Mouse (Mus musculus) lung, adult 2 months (tissue): ENCODE measurements at regions not wholly inside any gene's neighbourhood (a gene's known extent, or its start where the extent isn't known, plus 50 kb on each side); places are given as distances from the start of the nearest gene placed in this dataset.

Experiments
- CTCF ChIP-seq: fragments of 200-500 bp; IDR thresholded peaks from 2 replicates; pipeline ENCODE4 v1.5.1; 2011; ENCODE audit warnings: mild to moderate bottlenecking, low read length, control low read depth; ENCODE audit not compliant: insufficient read depth
- POLR2A ChIP-seq: fragments of 200-500 bp; IDR thresholded peaks from 2 replicates; pipeline ENCODE4 v1.6.1; 2011; ENCODE audit warnings: low read depth, mild to moderate bottlenecking, control low read depth, low read length, borderline replicate concordance; ENCODE audit errors: extremely low read depth

DNA sequence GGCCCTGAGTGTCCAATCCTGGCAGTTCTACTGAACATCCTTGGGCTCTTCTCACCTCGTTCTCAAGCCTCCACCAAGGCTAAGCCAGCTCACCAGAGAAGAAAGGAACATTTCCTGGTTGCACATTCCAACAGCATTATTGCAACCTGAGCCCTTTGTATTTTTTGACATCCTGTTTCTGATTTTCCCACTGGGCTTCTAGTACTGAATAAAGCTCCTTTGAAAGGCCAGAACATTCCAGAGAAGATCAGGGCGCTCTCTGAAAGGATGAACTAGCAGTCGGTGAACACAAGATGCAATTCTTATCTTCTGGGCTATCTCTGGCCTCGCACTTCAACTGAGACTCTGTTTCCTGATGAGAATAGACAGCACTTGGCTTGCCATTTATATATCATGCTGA, 233.2 kb upstream of the Prok2 start:
- TF ChIP-seq CTCF (no peak), POLR2A (no peak)
